Mouse (Mus musculus) MEL (cell line): Measurements from ENCODE around the gene Fthl17d.
"Not testable (repeated sequence)": the region's sequence is repeated elsewhere in the genome, so short reads cannot be mapped to it uniquely, and the experiment has no call there.

Source experiments
- CTCF ChIP-seq, 3 experiments: IDR thresholded peaks in 2 of 3; conservative IDR thresholded peaks in 1 of 3; 2 replicates each; pipeline ENCODE4 v1.5.1; 2011 to 2012; ENCODE audit warnings: low read length in 3 of 3, low read depth in 2 of 3, mild to moderate bottlenecking in 2 of 3, improper control_type of control experiment in 1 of 3, inconsistent platforms in 1 of 3, mixed read lengths in 1 of 3, moderate library complexity in 1 of 3; ENCODE audit not compliant: control insufficient read depth in 1 of 3, insufficient read depth in 1 of 3, poor library complexity in 1 of 3, severe bottlenecking in 1 of 3
- EP300 ChIP-seq, 2 experiments: IDR thresholded peaks; 2 replicates each; pipeline ENCODE4 v1.6.1; 2011; ENCODE audit warnings: improper control_type of control experiment in 2 of 2, low read length in 2 of 2, low read depth in 1 of 2, mild to moderate bottlenecking in 1 of 2
- GABPA ChIP-seq: IDR thresholded peaks from 2 replicates; pipeline ENCODE4 v1.6.1; 2012; ENCODE audit warnings: low read depth, mild to moderate bottlenecking, inconsistent platforms, low read length, improper control_type of control experiment, moderate library complexity
- GATA1 ChIP-seq: IDR thresholded peaks from 2 replicates; pipeline ENCODE4 v1.6.1; 2011; ENCODE audit warnings: low read depth, low read length, improper control_type of control experiment
- POLR2A ChIP-seq, 2 experiments: IDR thresholded peaks; 2 replicates each; pipeline ENCODE4 v1.6.1; 2011 to 2012; ENCODE audit warnings: low read length in 2 of 2, mild to moderate bottlenecking in 2 of 2, control low read depth in 1 of 2, improper control_type of control experiment in 1 of 2, low read depth in 1 of 2, moderate library complexity in 1 of 2; ENCODE audit not compliant: control insufficient read depth in 1 of 2, insufficient read depth in 1 of 2, poor library complexity in 1 of 2
- ZMIZ1 ChIP-seq: IDR thresholded peaks from 2 replicates; pipeline ENCODE4 v1.6.1; 2012; ENCODE audit warnings: low read depth, mild to moderate bottlenecking, inconsistent platforms, low read length, improper control_type of control experiment, moderate library complexity

GRCm38 (mm10) chrX:8962875-8963274, 23.7 kb downstream of the Fthl17d start, which contains the start of gene Fthl17b:
- TF ChIP-seq CTCF (IDR thresholded peaks at IDR 0.05 in 2 of 3, conservative IDR thresholded peaks at IDR 0.05 in 1 of 3; ENCODE audit: control insufficient read depth in 1 of 3, insufficient read depth in 1 of 3, low read depth in 2 of 3, low read length in 3 of 3, poor library complexity in 1 of 3, severe bottlenecking in 1 of 3); GABPA; ZMIZ1; EP300 (IDR thresholded peaks at IDR 0.05; ENCODE audit: low read depth in 1 of 2, low read length in 2 of 2); POLR2A (IDR thresholded peaks at IDR 0.05; ENCODE audit: control insufficient read depth in 1 of 2, insufficient read depth in 1 of 2, low read depth in 1 of 2, low read length in 2 of 2, poor library complexity in 1 of 2); GATA1: not testable (repeated sequence)
